Mouse (Mus musculus) E14TG2a.4 (cell line): ENCODE results near the gene Ankrd33.

Experiments used
- CTCF ChIP-seq: conservative IDR thresholded peaks from 2 replicates; pipeline ENCODE4 v1.5.1; 2014; ENCODE audit warnings: low read length
- NANOG ChIP-seq: IDR thresholded peaks from 2 replicates; pipeline ENCODE4 v1.6.1; 2014; ENCODE audit warnings: borderline replicate concordance, low read length, mixed read lengths

DNA sequence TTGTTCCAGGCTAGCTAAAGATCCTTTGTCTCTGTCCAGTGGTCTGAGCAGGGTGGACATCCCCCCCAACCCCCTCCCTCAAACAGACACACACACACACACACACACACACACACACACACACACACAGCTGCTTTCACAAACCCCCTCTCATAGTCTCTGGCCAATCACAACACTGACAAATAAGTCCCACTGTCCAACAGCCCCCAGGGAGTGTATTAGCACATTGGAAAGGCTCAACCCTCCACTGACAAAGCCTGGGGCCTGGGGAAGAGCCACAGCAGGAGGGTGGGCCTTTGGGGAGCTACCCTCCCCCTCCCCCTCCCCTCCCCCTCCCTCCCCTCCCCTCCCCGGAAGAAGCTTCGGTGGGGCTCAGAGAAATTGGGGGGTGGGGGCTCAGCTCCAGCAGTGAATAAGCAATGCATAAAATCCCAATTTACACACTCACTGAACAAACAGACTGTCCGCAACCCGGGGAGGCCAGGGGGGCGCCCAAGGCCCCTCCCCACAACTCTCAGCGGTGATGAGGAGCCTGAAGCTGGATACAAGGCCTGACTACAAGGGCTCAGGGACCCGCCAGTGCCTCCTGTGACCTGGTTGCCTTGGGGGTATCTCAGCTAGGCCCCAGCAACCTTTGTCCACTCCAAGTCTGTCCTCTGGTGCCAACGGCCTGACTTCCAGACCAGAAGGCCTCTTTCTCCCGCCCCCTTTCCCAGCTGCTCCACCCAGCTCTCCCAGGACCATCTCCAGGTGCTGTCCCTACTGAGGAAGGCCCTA lies 48.4 kb upstream of the Ankrd33 start:
- TF ChIP-seq CTCF (no peak), NANOG (no peak)
